Mouse (Mus musculus) liver, embryonic 12.5 days (tissue): ENCODE results near the gene Ergic1. TPM values are rescaled to one million over a fixed set of nuclear protein-coding genes. Genes with fewer than 3 reads are reported as not detected.

Source experiments
- ATAC-seq: fragments of 200-750 bp; cut with Nextera tagmentation; 2 replicates; pipeline ENCODE4 v1.8.0; 2017; ENCODE audit warnings: moderate number of reproducible peaks, mild to moderate bottlenecking, moderate library complexity
- H3K27ac ChIP-seq: fragments of 300-500 bp; sonication (generic); 2 replicates; pipeline ENCODE4 v1.5.1; 2016; ENCODE audit warnings: mild to moderate bottlenecking
- H3K27me3 ChIP-seq: fragments of 300-500 bp; sonication (generic); replicated peaks from 2 replicates; pipeline ENCODE4 v1.6.1; 2016; ENCODE audit warnings: mild to moderate bottlenecking, moderate library complexity
- H3K36me3 ChIP-seq: fragments of 300-500 bp; sonication (generic); 2 replicates; pipeline ENCODE4 v1.6.1; 2016; ENCODE audit warnings: mild to moderate bottlenecking, moderate library complexity
- H3K4me1 ChIP-seq: fragments of 300-500 bp; sonication (generic); 2 replicates; pipeline ENCODE4 v1.6.1; 2016
- H3K4me2 ChIP-seq: fragments of 300-500 bp; sonication (generic); 2 replicates; pipeline ENCODE4 v1.6.1; 2016; ENCODE audit warnings: mild to moderate bottlenecking, moderate library complexity
- H3K4me3 ChIP-seq: fragments of 300-500 bp; sonication (generic); 2 replicates; pipeline ENCODE4 v1.5.1; 2016; ENCODE audit warnings: mild to moderate bottlenecking, moderate library complexity
- H3K9ac ChIP-seq: fragments of 300-500 bp; sonication (generic); 2 replicates; pipeline ENCODE4 v1.6.1; 2016; ENCODE audit warnings: mild to moderate bottlenecking, moderate library complexity
- H3K9me3 ChIP-seq: fragments of 300-500 bp; sonication (generic); replicated peaks from 2 replicates; pipeline ENCODE4 v1.6.1; 2016; ENCODE audit warnings: mild to moderate bottlenecking, moderate library complexity
- WGBS: fragments of 180-500 bp; shearing (Covaris S2); methylation state at CpG from one replicate; pipeline ENCODE4 v1.1.7; 2016; ENCODE audit not compliant: insufficient replicate concordance; 5-methylcytosine and 5-hydroxymethylcytosine counted together
- polyA plus RNA-seq: library from polyadenylated mRNA; unstranded; fragments of >200 nt; fragmentation: Nextera tagmentation; extraction: Ambion mirVana; gene quantifications from 2 replicates; pipeline ENCODE4 v1.2.1, GENCODE M21; 2016

The Ergic1 gene
- polyA plus RNA-seq, 1 experiment from 2014 or later: 45.7 TPM

- peaks cover 38% of the 10 kb centered on the region for H3K4me1 ChIP-seq
- H3K9ac ChIP-seq: peak overlapping the region; percentile 87
- peak; percentile 88 for ATAC-seq
- no peaks in the 10 kb centered on the region for H3K9me3 ChIP-seq
- H3K27me3 ChIP-seq: peaks cover 21% of the 10 kb centered on the region
- 1% methylated on average over 26 of the region's 26 CpGs for WGBS
- peak overlapping the region; percentile 84 for H3K4me2 ChIP-seq
- peak overlapping the region; percentile 85 for H3K4me3 ChIP-seq
- peak overlapping the region; percentile 94 for H3K27ac ChIP-seq
- peaks cover 25% of the 10 kb centered on the region for H3K36me3 ChIP-seq
Measured at GRCm38 (mm10) chr17:26676616-26677376, 115.5 kb downstream of the Ergic1 start.

- Histone ChIP-seq H3K4me1 (peaks cover 38% of the 10 kb centered on the region), H3K9me3 (no peaks in the 10 kb centered on the region), H3K27ac (peak overlapping the region; percentile 94), H3K9ac (peak overlapping the region; percentile 87), H3K27me3 (peaks cover 10% of the 10 kb centered on the region), H3K36me3 (peaks cover 35% of the 10 kb centered on the region), H3K4me2 (peak overlapping the region; percentile 84), H3K4me3 (peak overlapping the region; percentile 85)
- ATAC-seq: peak; percentile 37; the same call in 1 of the 2 replicates
- WGBS: 53% methylated on average over 7 of the region's 7 CpGs
Measured at GRCm38 (mm10) chr17:26677711-26678637, 116.7 kb downstream of the Ergic1 start.

- H3K36me3 ChIP-seq: peaks cover 67% of the 10 kb centered on the region
Measured at GRCm38 (mm10) chr17:26681276-26681675, 120.0 kb downstream of the Ergic1 start.

GRCm38 (mm10) chr17:26686334-26687000, 125.2 kb downstream of the Ergic1 start:
- Histone ChIP-seq H3K4me2 (no peak overlapping the region), H3K27me3 (no peaks in the 10 kb centered on the region), H3K4me1 (peaks cover 36% of the 10 kb centered on the region), H3K27ac (peak overlapping the region; percentile 51), H3K9ac (no peak overlapping the region), H3K4me3 (no peak overlapping the region), H3K9me3 (no peaks in the 10 kb centered on the region), H3K36me3 (peaks cover 62% of the 10 kb centered on the region)
- 77% methylated on average over 17 of the region's 17 CpGs for WGBS
- ATAC-seq: 0 out of 2 replicates have a peak, but pooled peaks have one; percentile 18

More at GRCm38 (mm10) chr17:26681276-26681675, 120.0 kb downstream of the Ergic1 start:
- H3K27me3 ChIP-seq: no peaks in the 10 kb centered on the region
- H3K4me2 ChIP-seq: no peak overlapping the region
- no peak overlapping the region for H3K9ac ChIP-seq
- no peak for ATAC-seq
- peaks cover 35% of the 10 kb centered on the region for H3K4me1 ChIP-seq
- H3K4me3 ChIP-seq: no peak overlapping the region
- no peak overlapping the region for H3K27ac ChIP-seq
- WGBS: 83% methylated on average over 6 of the region's 6 CpGs
- H3K9me3 ChIP-seq: no peaks in the 10 kb centered on the region

- Histone ChIP-seq H3K4me3 (no peak overlapping the region), H3K9me3 (no peaks in the 10 kb centered on the region), H3K4me2 (no peak overlapping the region), H3K27me3 (no peaks in the 10 kb centered on the region), H3K9ac (no peak overlapping the region; the same call in 1 of the 2 replicates), H3K4me1 (peaks cover 39% of the 10 kb centered on the region), H3K27ac (0 out of 2 replicates have a peak overlapping the region, but pooled peaks have one; percentile 4), H3K36me3 (peaks cover 46% of the 10 kb centered on the region)
- 79% methylated on average over 8 of the region's 8 CpGs for WGBS
- ATAC-seq: no peak
Measured at GRCm38 (mm10) chr17:26688795-26689735, 127.8 kb downstream of the Ergic1 start.

- ATAC-seq: no peak
- no peak overlapping the region for H3K9ac ChIP-seq
- WGBS: 65% methylated on average over 2 of the region's 2 CpGs
- no peak overlapping the region for H3K4me3 ChIP-seq
- H3K4me2 ChIP-seq: no peak overlapping the region
- H3K27ac ChIP-seq: 0 out of 2 replicates have a peak overlapping the region, but pooled peaks have one; percentile 4
- H3K27me3 ChIP-seq: no peaks in the 10 kb centered on the region
- no peaks in the 10 kb centered on the region for H3K9me3 ChIP-seq
- H3K4me1 ChIP-seq: peaks cover 40% of the 10 kb centered on the region
- peaks cover 45% of the 10 kb centered on the region for H3K36me3 ChIP-seq
Measured at GRCm38 (mm10) chr17:26689810-26690209, 128.5 kb downstream of the Ergic1 start.

GRCm38 (mm10) chr17:26690236-26690635, 128.9 kb downstream of the Ergic1 start:
- Histone ChIP-seq H3K36me3 (peaks cover 44% of the 10 kb centered on the region), H3K4me1 (peaks cover 40% of the 10 kb centered on the region), H3K4me2 (no peak overlapping the region), H3K9me3 (no peaks in the 10 kb centered on the region), H3K27ac (no peak overlapping the region), H3K27me3 (no peaks in the 10 kb centered on the region), H3K4me3 (no peak overlapping the region), H3K9ac (no peak overlapping the region)
- 83% methylated on average over 5 of the region's 5 CpGs for WGBS
- ATAC-seq: no peak

GRCm38 (mm10) chr17:26691110-26691509, 129.8 kb downstream of the Ergic1 start:
- Histone ChIP-seq H3K4me2 (no peak overlapping the region), H3K9me3 (no peaks in the 10 kb centered on the region), H3K9ac (no peak overlapping the region), H3K27me3 (no peaks in the 10 kb centered on the region), H3K27ac (no peak overlapping the region), H3K36me3 (peaks cover 45% of the 10 kb centered on the region), H3K4me1 (peaks cover 40% of the 10 kb centered on the region), H3K4me3 (no peak overlapping the region)
- WGBS: 82% methylated on average over 7 of the region's 7 CpGs
- ATAC-seq: no peak

GRCm38 (mm10) chr17:26693424-26693823, 132.1 kb downstream of the Ergic1 start:
- Histone ChIP-seq H3K4me2 (no peak overlapping the region), H3K9ac (no peak overlapping the region), H3K27me3 (no peaks in the 10 kb centered on the region), H3K4me3 (no peak overlapping the region), H3K4me1 (peaks cover 28% of the 10 kb centered on the region), H3K36me3 (peaks cover 53% of the 10 kb centered on the region), H3K9me3 (no peaks in the 10 kb centered on the region), H3K27ac (no peak overlapping the region)
- WGBS: 86% methylated on average over 7 of the region's 7 CpGs
- ATAC-seq: no peak

- no peak overlapping the region for H3K4me2 ChIP-seq
- no peak for ATAC-seq
- no peak overlapping the region for H3K27ac ChIP-seq
- peaks cover 21% of the 10 kb centered on the region for H3K4me1 ChIP-seq
- H3K9me3 ChIP-seq: no peaks in the 10 kb centered on the region
- no peak overlapping the region for H3K9ac ChIP-seq
- H3K4me3 ChIP-seq: no peak overlapping the region
- no peaks in the 10 kb centered on the region for H3K27me3 ChIP-seq
- 76% methylated on average over 7 of the region's 7 CpGs for WGBS
- H3K36me3 ChIP-seq: peaks cover 61% of the 10 kb centered on the region
Measured at GRCm38 (mm10) chr17:26694171-26694570, 132.9 kb downstream of the Ergic1 start.

- no peak overlapping the region for H3K4me3 ChIP-seq
- no peaks in the 10 kb centered on the region for H3K27me3 ChIP-seq
- ATAC-seq: no peak
- no peak overlapping the region for H3K9ac ChIP-seq
- WGBS: 87% methylated on average over 3 of the region's 3 CpGs
- H3K4me2 ChIP-seq: no peak overlapping the region
- H3K27ac ChIP-seq: no peak overlapping the region
- H3K36me3 ChIP-seq: peaks cover 68% of the 10 kb centered on the region
- H3K9me3 ChIP-seq: no peaks in the 10 kb centered on the region
- H3K4me1 ChIP-seq: peaks cover 11% of the 10 kb centered on the region
Measured at GRCm38 (mm10) chr17:26695193-26695592, 133.9 kb downstream of the Ergic1 start.
